ENCODE assay signal across 8 mouse cellular contexts in the genomic region with DNA sequence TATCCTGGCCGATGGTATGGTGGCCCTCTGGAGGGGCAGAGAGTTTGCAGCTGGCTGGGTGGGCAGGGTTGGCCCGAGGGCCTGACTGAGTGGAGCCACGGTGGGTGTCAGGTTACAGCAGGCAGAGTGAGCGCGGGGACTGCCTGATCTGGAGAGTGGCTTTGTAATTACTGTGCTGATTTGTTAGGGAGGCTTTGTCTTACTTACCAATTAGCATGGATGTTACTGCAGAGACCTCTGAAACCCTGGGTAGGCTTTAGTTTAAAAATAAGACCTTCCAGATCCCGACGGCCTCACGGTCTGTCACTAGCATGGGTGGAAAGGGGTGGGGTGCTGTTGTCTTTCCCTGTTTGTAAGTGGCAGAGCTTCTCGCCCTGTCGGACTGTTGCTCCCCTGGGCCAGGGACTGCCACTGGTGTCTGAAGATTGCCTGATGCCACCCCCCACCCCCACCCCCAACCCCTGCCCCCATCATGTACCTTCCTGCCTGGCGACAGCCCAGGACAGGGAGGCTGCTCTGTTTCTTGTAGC.
DNase-seq lines count a peak whose midpoint lies in the region; ATAC-seq and TF ChIP-seq lines count a peak whose summit lies in the region.

No protein-coding gene starts in this region.

- peak; percentile 82 for ATAC-seq in midbrain, embryonic 14.5 days (ENCODE audit: low FRiP score, low TSS enrichment)
- no peak for ATAC-seq in erythroid progenitor cell, adult 5-6 weeks (replicated peaks; ENCODE audit: low FRiP score, poor library complexity, severe bottlenecking)

- peak overlapping the region; percentile 28; the same call in 1 of the 2 replicates for H3K9ac ChIP-seq in midbrain, embryonic 14.5 days (replicated peaks; ENCODE audit: low read length)

- DNase-seq in embryo, embryonic 10 days (ENCODE audit: low spot score), result peak; percentile 90
- no peak for DNase-seq in heart, embryonic 10.5 days (ENCODE audit: low spot score)
- DNase-seq in kidney, postnatal 14 days, result peak; percentile 70
- peak; percentile 75 for DNase-seq in midbrain, embryonic 14.5 days
- DNase-seq in cerebellum, adult 11-12 months, result no peak
- DNase-seq in spleen, adult 18-20 months, result no peak

- no peak for TF ChIP-seq CTCF in E14TG2a.4 (conservative IDR thresholded peaks at IDR 0.05; ENCODE audit: low read length)

- H3K27me3 ChIP-seq in E14TG2a.4 (ENCODE audit: insufficient read depth, low read length), result no peaks in the 10 kb centered on the region
- H3K27me3 ChIP-seq in heart, embryonic 10.5 days (ENCODE audit: insufficient read depth, poor library complexity, severe bottlenecking), result no peaks in the 10 kb centered on the region
- no peaks in the 10 kb centered on the region for H3K27me3 ChIP-seq in midbrain, embryonic 14.5 days (ENCODE audit: control insufficient read depth, insufficient read depth, low read length)

- H3K4me1 ChIP-seq in E14TG2a.4 (replicated peaks; ENCODE audit: low read depth, low read length), result peaks cover 83% of the 10 kb centered on the region
- peaks cover 65% of the 10 kb centered on the region for H3K4me1 ChIP-seq in heart, embryonic 10.5 days
- peaks cover 36% of the 10 kb centered on the region for H3K4me1 ChIP-seq in midbrain, embryonic 14.5 days (ENCODE audit: control insufficient read depth, insufficient read depth, low read length)

- H3K27ac ChIP-seq in heart, embryonic 10.5 days, result peak overlapping the region; percentile 86
- peak overlapping the region; percentile 68 for H3K27ac ChIP-seq in midbrain, embryonic 14.5 days (replicated peaks; ENCODE audit: low read depth, low read length)

- no peaks in the 10 kb centered on the region for H3K36me3 ChIP-seq in E14TG2a.4 (ENCODE audit: insufficient read depth, low read length)
- no peaks in the 10 kb centered on the region for H3K36me3 ChIP-seq in heart, embryonic 10.5 days
- H3K36me3 ChIP-seq in midbrain, embryonic 14.5 days (ENCODE audit: control insufficient read depth, insufficient read depth, low read length), result no peaks in the 10 kb centered on the region

- peak overlapping the region; percentile 49 for H3K4me3 ChIP-seq in E14TG2a.4 (replicated peaks; ENCODE audit: low read length)
- peak overlapping the region; percentile 46 for H3K4me3 ChIP-seq in heart, embryonic 10.5 days
- no peak overlapping the region for H3K4me3 ChIP-seq in midbrain, embryonic 14.5 days (replicated peaks; ENCODE audit: low read depth, low read length)

- peak overlapping the region; percentile 40 for H3K4me2 ChIP-seq in midbrain, embryonic 14.5 days (ENCODE audit: low read length)

- WGBS in heart, embryonic 10.5 days, result 2% methylated on average over 11 of the region's 11 CpGs
- WGBS in midbrain, embryonic 14.5 days, result 1% methylated on average over 11 of the region's 11 CpGs

- no peaks in the 10 kb centered on the region for H3K9me3 ChIP-seq in E14TG2a.4 (ENCODE audit: low read length)
- no peaks in the 10 kb centered on the region for H3K9me3 ChIP-seq in heart, embryonic 10.5 days
- no peaks in the 10 kb centered on the region for H3K9me3 ChIP-seq in midbrain, embryonic 14.5 days (ENCODE audit: control insufficient read depth, low read length)

Comparison
In these comparisons a context has a peak if more than half of its experiments do, and no peak if none do; other contexts are left out.
1. DNase-seq: peak in embryo, embryonic 10 days (single experiment), kidney, postnatal 14 days (single experiment) and midbrain, embryonic 14.5 days (single experiment); none in heart, embryonic 10.5 days (single experiment), cerebellum, adult 11-12 months (single experiment) and spleen, adult 18-20 months (0 of 2).